Mouse (Mus musculus): Measurements from ENCODE around the gene Ttyh2.

- TF ChIP-seq CTCF (conservative IDR thresholded peaks at IDR 0.05; ENCODE audit: insufficient read depth, insufficient read length, low read depth, low read length) (no peak), POLR2A (IDR thresholded peaks at IDR 0.05; ENCODE audit: low read depth, low read length) (no peak)
Measured at GRCm38 (mm10) chr11:114642184-114642583, 33.0 kb upstream of the Ttyh2 start.

All from kidney, adult 2 months (tissue).